Mouse (Mus musculus): Measurements from ENCODE around the gene Zbtb37. TPM values are rescaled to one million over a fixed set of nuclear protein-coding genes. Genes with fewer than 3 reads are reported as not detected.

The Zbtb37 gene
- total RNA-seq, 2 experiments from 2014 or later, result 6.2 to 6.6 TPM

GRCm38 (mm10) chr1:161039741-161040425, 5.2 kb upstream of the Zbtb37 start:
- intact Hi-C loops (cut with DNase I), result loop anchor here (5.0 kb wide), 4 partner anchors 32 to 248 kb away; partner anchors contain the start of genes Cenpl, Dars2, Rabgap1l and Rc3h1
- no peak for DNase-seq
- H3K4me3 ChIP-seq, result no peak overlapping the region
- 0 out of 2 replicates have a peak overlapping the region, but pooled peaks have one; percentile 4 for H3K27ac ChIP-seq
- TF ChIP-seq CTCF (IDR thresholded peaks at IDR 0.05), result no peak

GRCm38 (mm10) chr1:161038968-161039721, 4.5 kb upstream of the Zbtb37 start:
- DNase-seq, result no peak
- no peak overlapping the region for H3K4me3 ChIP-seq
- TF ChIP-seq CTCF (IDR thresholded peaks at IDR 0.05), result no peak
- no peak overlapping the region for H3K27ac ChIP-seq
- intact Hi-C loops (cut with DNase I), result loop anchor here (5.0 kb wide), 4 partner anchors 33 to 247 kb away; partner anchors contain the start of genes Cenpl, Dars2, Rabgap1l and Rc3h1

- no peak for TF ChIP-seq CTCF (IDR thresholded peaks at IDR 0.05)
- Histone ChIP-seq H3K27ac (no peak overlapping the region), H3K4me3 (peak overlapping the region; percentile 92)
- no peak for DNase-seq
- intact Hi-C loops (cut with DNase I), result loop anchor here (5.0 kb wide), 4 partner anchors 34 to 246 kb away; partner anchors contain the start of genes Cenpl, Dars2, Rabgap1l and Rc3h1
Measured at GRCm38 (mm10) chr1:161038004-161038403, 3.4 kb upstream of the Zbtb37 start.

- DNase-seq, result no peak
- TF ChIP-seq CTCF (IDR thresholded peaks at IDR 0.05), result no peak
- intact Hi-C loops (cut with DNase I), result loop anchor here (5.0 kb wide), 4 partner anchors 35 to 245 kb away; partner anchors contain the start of genes Cenpl, Dars2, Rabgap1l and Rc3h1
- no peak overlapping the region for H3K27ac ChIP-seq
- peak overlapping the region; percentile 92 for H3K4me3 ChIP-seq
Measured at GRCm38 (mm10) chr1:161037599-161037998, 3.0 kb upstream of the Zbtb37 start.

GRCm38 (mm10) chr1:161037026-161037425, 2.4 kb upstream of the Zbtb37 start:
- H3K4me3 ChIP-seq, result peak overlapping the region; percentile 92
- peak overlapping the region; percentile 92; the same call in 1 of the 2 replicates for H3K27ac ChIP-seq
- DNase-seq, result no peak
- no peak for TF ChIP-seq CTCF (IDR thresholded peaks at IDR 0.05)
- intact Hi-C loops (cut with DNase I), result loop anchor here (5.0 kb wide), 4 partner anchors 35 to 245 kb away; partner anchors contain the start of genes Cenpl, Dars2, Rabgap1l and Rc3h1

GRCm38 (mm10) chr1:161036411-161036841, 1.8 kb upstream of the Zbtb37 start:
- TF ChIP-seq CTCF (IDR thresholded peaks at IDR 0.05), result no peak
- Histone ChIP-seq H3K27ac (peak overlapping the region; percentile 92), H3K4me3 (peak overlapping the region; percentile 92)
- intact Hi-C loops (cut with DNase I), result loop anchor here (5.0 kb wide), 4 partner anchors 36 to 244 kb away; partner anchors contain the start of genes Cenpl, Dars2, Rabgap1l and Rc3h1
- no peak for DNase-seq

- intact Hi-C loops (cut with DNase I), result loop anchor here (5.0 kb wide), 4 partner anchors 36 to 244 kb away; partner anchors contain the start of genes Cenpl, Dars2, Rabgap1l and Rc3h1
- Histone ChIP-seq H3K4me3 (peak overlapping the region; percentile 92), H3K27ac (peak overlapping the region; percentile 92)
- no peak for DNase-seq
- no peak for TF ChIP-seq CTCF (IDR thresholded peaks at IDR 0.05)
Measured at GRCm38 (mm10) chr1:161035786-161036404, 1.2 kb upstream of the Zbtb37 start.

GRCm38 (mm10) chr1:161035281-161035785, 684 bp upstream of the Zbtb37 start:
- peak; percentile 61 for DNase-seq
- H3K4me3 ChIP-seq, result peak overlapping the region; percentile 92
- intact Hi-C loops (cut with DNase I), result loop anchor here (5.0 kb wide), 4 partner anchors 37 to 243 kb away; partner anchors contain the start of genes Cenpl, Dars2, Rabgap1l and Rc3h1
- TF ChIP-seq CTCF (IDR thresholded peaks at IDR 0.05), result no peak
- H3K27ac ChIP-seq, result peak overlapping the region; percentile 92

- Histone ChIP-seq H3K4me3 (peak overlapping the region; percentile 92), H3K27ac (peak overlapping the region; percentile 92)
- intact Hi-C loops (cut with DNase I), result loop anchor here (5.0 kb wide), 1 partner anchor 62 kb away; no protein-coding TSS in a partner anchor
- no peak for TF ChIP-seq CTCF (IDR thresholded peaks at IDR 0.05)
- DNase-seq, result no peak
Measured at GRCm38 (mm10) chr1:161033856-161034434, 704 bp downstream of the Zbtb37 start.

GRCm38 (mm10) chr1:161032345-161032744, 2.3 kb downstream of the Zbtb37 start:
- Histone ChIP-seq H3K4me3 (no peak overlapping the region), H3K27ac (no peak overlapping the region)
- intact Hi-C loops (cut with DNase I), result loop anchor here (5.0 kb wide), 1 partner anchor 60 kb away; no protein-coding TSS in a partner anchor
- TF ChIP-seq CTCF (IDR thresholded peaks at IDR 0.05), result no peak
- DNase-seq, result no peak

GRCm38 (mm10) chr1:161031881-161032280, 2.8 kb downstream of the Zbtb37 start:
- no peak for DNase-seq
- H3K27ac ChIP-seq, result no peak overlapping the region
- intact Hi-C loops (cut with DNase I), result loop anchor here (5.0 kb wide), 1 partner anchor 60 kb away; no protein-coding TSS in a partner anchor
- H3K4me3 ChIP-seq, result no peak overlapping the region
- TF ChIP-seq CTCF (IDR thresholded peaks at IDR 0.05), result no peak
